Comparison of ENCODE assay signal across 19 mouse cellular contexts in the genomic region with DNA sequence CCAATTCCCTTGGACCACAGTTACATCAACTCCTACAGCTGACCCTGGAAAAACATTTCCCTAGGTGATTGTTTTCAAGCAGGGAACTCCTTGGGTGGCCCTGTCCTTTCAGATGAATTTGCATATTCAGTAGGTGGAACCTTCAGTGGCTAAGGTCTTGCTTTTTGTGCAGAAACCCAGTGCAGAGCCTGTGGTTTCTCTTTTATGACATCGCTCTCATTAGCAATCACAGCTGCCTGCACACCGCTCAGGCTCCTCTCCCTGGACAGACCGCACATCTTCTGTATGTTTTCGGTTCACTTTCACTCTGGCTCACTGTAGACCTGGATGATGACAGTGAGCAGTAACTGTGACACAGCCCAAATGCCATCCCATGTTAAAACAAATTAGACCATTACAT. TPM values are rescaled to one million over a fixed set of nuclear protein-coding genes. Genes with fewer than 3 reads are reported as not detected.
A peak's percentile ranks its signal among the peaks of the same experiment; 100 is the strongest.
DNase-seq lines count a peak whose midpoint lies in the region; ATAC-seq lines count a peak whose summit lies in the region.
"Had no signal": no experiment of that assay in that cellular context is flagged by ENCODE, and none has a peak within 500 bp of the region (broad histone marks: within the 10 kb centered on the region; RNA-seq: fewer than 3 reads in every experiment).

No protein-coding gene starts in this region.

- no peaks in the 10 kb centered on the region for H3K36me3 ChIP-seq in hindbrain, embryonic 12.5 days
- no peaks in the 10 kb centered on the region for H3K36me3 ChIP-seq in hindbrain, embryonic 14.5 days (replicated peaks; ENCODE audit: control insufficient read depth, insufficient read depth)
- H3K36me3 ChIP-seq: embryonic facial prominence, embryonic 12.5 days; G1E; hindbrain, embryonic 15.5 days; intestine, embryonic 15.5 days had no signal

- no peak for DNase-seq in hindbrain, embryonic 14.5 days (ENCODE audit: low spot score)
- peak; percentile 68 for DNase-seq in retina, postnatal 1 day
- no peak for DNase-seq in retina, embryonic 14.5 days (ENCODE audit: low spot score)
- peak; percentile 54 for DNase-seq in ZHBTc4 (ENCODE audit: low read depth, low spot score)
- no peak for DNase-seq in c-Kit-positive CD71-positive TER-119-positive erythroid progenitor cells, embryonic 14.5 days (ENCODE audit: low spot score)
- no peak for DNase-seq in urinary bladder, postnatal 4 days (ENCODE audit: low spot score in 2 of 2)
- DNase-seq: cerebellum, adult 9-11 months; gastrocnemius, postnatal 25 days; kidney, postnatal 4 days; liver; midbrain, embryonic 14.5 days; thymus, postnatal 36 days had no signal

- no peaks in the 10 kb centered on the region for H3K27me3 ChIP-seq in hindbrain, embryonic 12.5 days
- no peaks in the 10 kb centered on the region for H3K27me3 ChIP-seq in hindbrain, embryonic 14.5 days (ENCODE audit: control insufficient read depth, insufficient read depth, low read length)
- H3K27me3 ChIP-seq: embryonic facial prominence, embryonic 12.5 days; hindbrain, embryonic 15.5 days; intestine, embryonic 15.5 days had no signal

- H3K27ac ChIP-seq in hindbrain, embryonic 12.5 days, result no peak overlapping the region
- H3K27ac ChIP-seq in hindbrain, embryonic 14.5 days, result no peak overlapping the region
- H3K27ac ChIP-seq: embryonic facial prominence, embryonic 12.5 days; hindbrain, embryonic 15.5 days; intestine, embryonic 15.5 days had no signal

- 61% methylated on average over 4 of the region's 4 CpGs for WGBS in hindbrain, embryonic 12.5 days
- 44% methylated on average over 4 of the region's 4 CpGs for WGBS in hindbrain, embryonic 14.5 days

- H3K4me2 ChIP-seq in hindbrain, embryonic 12.5 days (replicated peaks), result no peak overlapping the region
- no peak overlapping the region for H3K4me2 ChIP-seq in hindbrain, embryonic 14.5 days (replicated peaks)
- H3K4me2 ChIP-seq: embryonic facial prominence, embryonic 12.5 days; hindbrain, embryonic 15.5 days; intestine, embryonic 15.5 days had no signal

- 0 out of 2 replicates have a peak, but pooled peaks have one; percentile 20 for ATAC-seq in hindbrain, embryonic 12.5 days (ENCODE audit: low FRiP score)
- ATAC-seq in hindbrain, embryonic 14.5 days (ENCODE audit: low FRiP score), result no peak
- ATAC-seq: forebrain, embryonic 16.5 days; intestine, embryonic 15.5 days; lung, postnatal 0 days had no signal

- no peak overlapping the region for H3K9ac ChIP-seq in hindbrain, embryonic 12.5 days
- H3K9ac ChIP-seq in hindbrain, embryonic 14.5 days, result no peak overlapping the region
- H3K9ac ChIP-seq: embryonic facial prominence, embryonic 12.5 days; hindbrain, embryonic 15.5 days; intestine, embryonic 15.5 days had no signal

- no peaks in the 10 kb centered on the region for H3K9me3 ChIP-seq in hindbrain, embryonic 12.5 days (replicated peaks)
- H3K9me3 ChIP-seq in hindbrain, embryonic 14.5 days (ENCODE audit: control insufficient read depth, low read length), result no peaks in the 10 kb centered on the region
- H3K9me3 ChIP-seq: embryonic facial prominence, embryonic 12.5 days; hindbrain, embryonic 15.5 days; intestine, embryonic 15.5 days had no signal

- peaks cover 42% of the 10 kb centered on the region for H3K4me1 ChIP-seq in hindbrain, embryonic 12.5 days
- peaks cover 34% of the 10 kb centered on the region for H3K4me1 ChIP-seq in hindbrain, embryonic 14.5 days (replicated peaks; ENCODE audit: control insufficient read depth, insufficient read depth, low read length)
- H3K4me1 ChIP-seq: intestine, embryonic 15.5 days had no signal

- no peak overlapping the region for H3K4me3 ChIP-seq in hindbrain, embryonic 12.5 days
- H3K4me3 ChIP-seq in hindbrain, embryonic 14.5 days (replicated peaks; ENCODE audit: low read length), result no peak overlapping the region
- H3K4me3 ChIP-seq: embryonic facial prominence, embryonic 12.5 days; hindbrain, embryonic 15.5 days; intestine, embryonic 15.5 days had no signal

RNA-seq across cellular contexts. Expression of a gene that starts 26.0 kb away (rescaled TPM):
- 10.0 TPM in 2 replicates for polyA plus RNA-seq in hindbrain, embryonic 12.5 days (2016; fragmentation: Nextera tagmentation; extraction: Ambion mirVana)
- polyA plus RNA-seq in hindbrain, embryonic 14.5 days (2014; fragmentation: Nextera tagmentation; extraction: Ambion mirVana), result 10.3 and 10.4 TPM in 2 replicates
- polyA plus RNA-seq: G1E had no signal

Comparison
In these comparisons a context has a peak if more than half of its experiments do, and no peak if none do; other contexts are left out.
1. DNase-seq: peak in retina, postnatal 1 day (single experiment) and ZHBTc4 (single experiment); none in hindbrain, embryonic 14.5 days (single experiment), retina, embryonic 14.5 days (single experiment), c-Kit-positive CD71-positive TER-119-positive erythroid progenitor cells, embryonic 14.5 days (single experiment) and urinary bladder, postnatal 4 days (0 of 2).